Mouse (Mus musculus): Measurements from ENCODE around the gene Tpd52l2. TPM values are rescaled to one million over a fixed set of nuclear protein-coding genes. Genes with fewer than 3 reads are reported as not detected.

The Tpd52l2 gene
- polyA plus RNA-seq, 1 experiment from 2014 or later, result 116 TPM

GRCm38 (mm10) chr2:181548682-181549081 is 51.7 kb downstream of the Tpd52l2 start:
- Histone ChIP-seq H3K9ac (replicated peaks) (no peak overlapping the region), H3K4me1 (replicated peaks) (no peaks in the 10 kb centered on the region), H3K4me3 (replicated peaks) (no peak overlapping the region), H3K9me3 (no peaks in the 10 kb centered on the region), H3K36me3 (peaks cover 78% of the 10 kb centered on the region), H3K27ac (no peak overlapping the region), H3K27me3 (no peaks in the 10 kb centered on the region), H3K4me2 (replicated peaks) (no peak overlapping the region)
- 95% methylated on average over 5 of the region's 5 CpGs for WGBS
- no peak for ATAC-seq

GRCm38 (mm10) chr2:181550233-181550632 is 53.3 kb downstream of the Tpd52l2 start:
- Histone ChIP-seq H3K27ac (no peak overlapping the region), H3K9me3 (no peaks in the 10 kb centered on the region), H3K9ac (replicated peaks) (no peak overlapping the region), H3K4me1 (replicated peaks) (no peaks in the 10 kb centered on the region), H3K4me2 (replicated peaks) (no peak overlapping the region), H3K36me3 (peaks cover 84% of the 10 kb centered on the region), H3K27me3 (no peaks in the 10 kb centered on the region), H3K4me3 (replicated peaks) (no peak overlapping the region)
- 92% methylated on average over 2 of the region's 2 CpGs for WGBS
- ATAC-seq, result no peak

- H3K27me3 ChIP-seq, result no peaks in the 10 kb centered on the region
- H3K4me3 ChIP-seq (replicated peaks), result no peak overlapping the region
- no peaks in the 10 kb centered on the region for H3K9me3 ChIP-seq
- H3K27ac ChIP-seq, result no peak overlapping the region
- no peak overlapping the region for H3K4me2 ChIP-seq (replicated peaks)
- H3K4me1 ChIP-seq (replicated peaks), result no peaks in the 10 kb centered on the region
- H3K9ac ChIP-seq (replicated peaks), result no peak overlapping the region
- H3K36me3 ChIP-seq, result peaks cover 54% of the 10 kb centered on the region
- no peak for ATAC-seq
Observed at GRCm38 (mm10) chr2:181553772-181554171, 56.8 kb downstream of the Tpd52l2 start.

GRCm38 (mm10) chr2:181567338-181567737 is 70.4 kb downstream of the Tpd52l2 start:
- 0 out of 2 replicates have a peak, but pooled peaks cover 6% of the 10 kb centered on the region for H3K9me3 ChIP-seq
- ATAC-seq, result no peak
- whole genome bisulfite sequencing, result 85% methylated on average over 3 of the region's 3 CpGs
- H3K27ac ChIP-seq, result no peak overlapping the region
- H3K4me1 ChIP-seq (replicated peaks), result no peaks in the 10 kb centered on the region
- H3K4me2 ChIP-seq (replicated peaks), result no peak overlapping the region
- peaks cover 14% of the 10 kb centered on the region for H3K36me3 ChIP-seq
- no peaks in the 10 kb centered on the region for H3K27me3 ChIP-seq
- H3K4me3 ChIP-seq (replicated peaks), result no peak overlapping the region
- H3K9ac ChIP-seq (replicated peaks), result no peak overlapping the region

Other genes starting within 250 kb of the Tpd52l2 start
- gene Gmeb2, start 209.1 kb upstream of the Tpd52l2 start, polyA plus RNA-seq (2015; fragmentation: Nextera tagmentation; extraction: Ambion mirVana), result 19.7 and 19.9 TPM in 2 replicates
- gene Stmn3, start 182.6 kb upstream of the Tpd52l2 start, polyA plus RNA-seq (2015; fragmentation: Nextera tagmentation; extraction: Ambion mirVana), result 996 and 1,042 TPM in 2 replicates
- gene Rtel1, start 177.4 kb upstream of the Tpd52l2 start, polyA plus RNA-seq (2015; fragmentation: Nextera tagmentation; extraction: Ambion mirVana), result 33.6 and 40.6 TPM in 2 replicates
- gene Zgpat, start 132.2 kb upstream of the Tpd52l2 start, polyA plus RNA-seq (2015; fragmentation: Nextera tagmentation; extraction: Ambion mirVana), result 71.5 and 78.5 TPM in 2 replicates
- 91.6 and 95.9 TPM in 2 replicates for gene Arfrp1, start 131.7 kb upstream of the Tpd52l2 start, polyA plus RNA-seq (2015; fragmentation: Nextera tagmentation; extraction: Ambion mirVana)
- 42.1 and 46.7 TPM in 2 replicates for gene Lime1, start 117.1 kb upstream of the Tpd52l2 start, polyA plus RNA-seq (2015; fragmentation: Nextera tagmentation; extraction: Ambion mirVana)
- 24.1 and 24.3 TPM in 2 replicates for gene Zbtb46, start 37.7 kb upstream of the Tpd52l2 start, polyA plus RNA-seq (2015; fragmentation: Nextera tagmentation; extraction: Ambion mirVana)
- gene Abhd16b, start 3.9 kb upstream of the Tpd52l2 start, polyA plus RNA-seq (2015; fragmentation: Nextera tagmentation; extraction: Ambion mirVana), result not detected in 2 replicates
- 198 and 209 TPM in 2 replicates for gene Dnajc5, start 23.3 kb downstream of the Tpd52l2 start, polyA plus RNA-seq (2015; fragmentation: Nextera tagmentation; extraction: Ambion mirVana)
- 71.2 and 82.5 TPM in 2 replicates for gene Uckl1, start 87.8 kb downstream of the Tpd52l2 start, polyA plus RNA-seq (2015; fragmentation: Nextera tagmentation; extraction: Ambion mirVana)
- 71.7 and 72.8 TPM in 2 replicates for gene Prpf6, start 94.7 kb downstream of the Tpd52l2 start, polyA plus RNA-seq (2015; fragmentation: Nextera tagmentation; extraction: Ambion mirVana)
- 68.1 and 70.2 TPM in 2 replicates for gene Zfp512b, start 95.7 kb downstream of the Tpd52l2 start, polyA plus RNA-seq (2015; fragmentation: Nextera tagmentation; extraction: Ambion mirVana)
- 171 and 176 TPM in 2 replicates for gene Samd10, start 102.1 kb downstream of the Tpd52l2 start, polyA plus RNA-seq (2015; fragmentation: Nextera tagmentation; extraction: Ambion mirVana)
- gene Gm29797, start 159.9 kb downstream of the Tpd52l2 start, polyA plus RNA-seq (2015; fragmentation: Nextera tagmentation; extraction: Ambion mirVana), result not detected in 2 replicates
- 13.7 and 14.2 TPM in 2 replicates for gene Sox18, start 174.5 kb downstream of the Tpd52l2 start, polyA plus RNA-seq (2015; fragmentation: Nextera tagmentation; extraction: Ambion mirVana)
- gene Tcea2, start 183.2 kb downstream of the Tpd52l2 start, polyA plus RNA-seq (2015; fragmentation: Nextera tagmentation; extraction: Ambion mirVana), result 35.7 and 36.9 TPM in 2 replicates
- 38.9 and 40.4 TPM in 2 replicates for gene Rgs19, start 196.8 kb downstream of the Tpd52l2 start, polyA plus RNA-seq (2015; fragmentation: Nextera tagmentation; extraction: Ambion mirVana)
- not detected in 2 replicates for gene Lkaaear1, start 201.3 kb downstream of the Tpd52l2 start, polyA plus RNA-seq (2015; fragmentation: Nextera tagmentation; extraction: Ambion mirVana)
- gene Oprl1, start 217.9 kb downstream of the Tpd52l2 start, polyA plus RNA-seq (2015; fragmentation: Nextera tagmentation; extraction: Ambion mirVana), result 82.3 and 83.9 TPM in 2 replicates

Measured in midbrain, embryonic 13.5 days (tissue).